Mouse (Mus musculus): ENCODE results near the gene B4galt1. TPM values are rescaled to one million over a fixed set of nuclear protein-coding genes. Genes with fewer than 3 reads are reported as not detected.

Gene B4galt1
- polyA plus RNA-seq, 1 experiment from 2014 or later: 32.9 TPM

DNA sequence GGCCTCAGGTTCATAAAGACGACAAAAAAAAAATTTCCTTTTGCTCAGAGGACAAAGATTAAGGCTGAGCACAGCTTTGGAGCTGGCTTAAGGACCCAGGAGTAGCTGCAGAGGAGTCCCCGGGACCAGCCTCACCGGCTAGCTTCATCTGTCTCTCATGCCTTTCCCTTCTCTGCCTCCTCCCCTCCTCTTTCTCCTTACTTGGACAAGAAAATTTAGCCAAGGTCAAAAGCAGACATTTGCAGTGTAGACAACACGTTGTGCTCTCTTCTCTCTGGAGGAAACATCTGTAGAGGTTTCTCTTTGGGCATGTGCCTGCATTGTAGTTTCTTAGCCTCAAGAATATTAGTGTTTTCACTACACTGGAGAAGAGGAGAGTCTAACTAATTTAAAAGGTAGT is 32.1 kb upstream of the B4galt1 start:
- Histone ChIP-seq H3K27me3 (no peaks in the 10 kb centered on the region), H3K9ac (replicated peaks) (no peak overlapping the region), H3K27ac (no peak overlapping the region), H3K36me3 (no peaks in the 10 kb centered on the region), H3K4me2 (no peak overlapping the region), H3K9me3 (no peaks in the 10 kb centered on the region), H3K4me1 (replicated peaks) (peaks cover 4% of the 10 kb centered on the region; the same call in 1 of the 2 replicates), H3K4me3 (replicated peaks) (no peak overlapping the region)
- 78% methylated on average over 4 of the region's 4 CpGs for WGBS
- no peak for ATAC-seq (ENCODE audit: insufficient number of reproducible peaks, insufficient read depth, low FRiP score, low TSS enrichment, low read depth)

GRCm38 (mm10) chr4:40885166-40885525 is 31.3 kb upstream of the B4galt1 start:
- no peaks in the 10 kb centered on the region for H3K9me3 ChIP-seq
- no peak overlapping the region for H3K4me3 ChIP-seq (replicated peaks)
- no peak overlapping the region for H3K9ac ChIP-seq (replicated peaks)
- no peaks in the 10 kb centered on the region for H3K36me3 ChIP-seq
- WGBS: 78% methylated on average over 2 of the region's 2 CpGs
- no peak overlapping the region for H3K4me2 ChIP-seq
- ATAC-seq (ENCODE audit: insufficient number of reproducible peaks, insufficient read depth, low FRiP score, low TSS enrichment, low read depth): no peak
- H3K27me3 ChIP-seq: no peaks in the 10 kb centered on the region
- H3K4me1 ChIP-seq (replicated peaks): peaks cover 4% of the 10 kb centered on the region; the same call in 1 of the 2 replicates
- H3K27ac ChIP-seq: no peak overlapping the region

- H3K4me2 ChIP-seq: no peak overlapping the region
- no peak overlapping the region for H3K9ac ChIP-seq (replicated peaks)
- H3K27me3 ChIP-seq: no peaks in the 10 kb centered on the region
- no peak overlapping the region for H3K4me3 ChIP-seq (replicated peaks)
- H3K27ac ChIP-seq: no peak overlapping the region
- WGBS: 79% methylated on average over 12 of the region's 12 CpGs
- no peak for ATAC-seq (ENCODE audit: insufficient number of reproducible peaks, insufficient read depth, low FRiP score, low TSS enrichment, low read depth)
- no peaks in the 10 kb centered on the region for H3K36me3 ChIP-seq
- H3K9me3 ChIP-seq: no peaks in the 10 kb centered on the region
- peaks cover 4% of the 10 kb centered on the region; the same call in 1 of the 2 replicates for H3K4me1 ChIP-seq (replicated peaks)
Observed at GRCm38 (mm10) chr4:40884282-40885165, 30.7 kb upstream of the B4galt1 start.

GRCm38 (mm10) chr4:40883200-40883599 is 29.4 kb upstream of the B4galt1 start:
- H3K27me3 ChIP-seq: no peaks in the 10 kb centered on the region
- ATAC-seq (ENCODE audit: insufficient number of reproducible peaks, insufficient read depth, low FRiP score, low TSS enrichment, low read depth): no peak
- H3K4me2 ChIP-seq: no peak overlapping the region
- H3K4me3 ChIP-seq (replicated peaks): no peak overlapping the region
- WGBS: 80% methylated on average over 10 of the region's 10 CpGs
- H3K27ac ChIP-seq: no peak overlapping the region
- H3K36me3 ChIP-seq: no peaks in the 10 kb centered on the region
- no peaks in the 10 kb centered on the region for H3K9me3 ChIP-seq
- no peak overlapping the region for H3K9ac ChIP-seq (replicated peaks)
- peaks cover 4% of the 10 kb centered on the region; the same call in 1 of the 2 replicates for H3K4me1 ChIP-seq (replicated peaks)

DNA sequence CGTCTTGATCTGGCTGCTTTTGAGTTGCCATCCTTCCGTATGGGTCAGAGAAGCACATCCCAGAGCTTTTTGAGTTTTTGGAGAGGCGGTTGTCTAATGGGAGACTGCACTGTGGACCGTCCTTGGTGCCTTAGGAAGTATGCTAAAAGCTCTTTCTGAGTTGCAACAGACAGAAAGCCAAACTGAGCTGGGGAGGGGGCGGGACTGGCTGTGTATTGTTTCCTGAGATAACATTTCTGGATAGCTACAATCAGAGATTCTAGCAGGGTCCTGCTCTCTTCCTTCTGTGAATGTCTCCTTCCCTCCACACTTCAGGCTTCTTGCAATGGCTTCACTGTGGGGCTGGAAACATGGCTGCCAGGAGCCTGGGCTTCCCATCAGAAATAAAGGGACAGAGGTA is 23.7 kb upstream of the B4galt1 start:
- H3K27me3 ChIP-seq: no peaks in the 10 kb centered on the region
- H3K27ac ChIP-seq: no peak overlapping the region
- no peak overlapping the region for H3K4me2 ChIP-seq
- 81% methylated on average over 5 of the region's 5 CpGs for WGBS
- no peaks in the 10 kb centered on the region for H3K9me3 ChIP-seq
- H3K4me3 ChIP-seq (replicated peaks): no peak overlapping the region
- peaks cover 38% of the 10 kb centered on the region for H3K4me1 ChIP-seq (replicated peaks)
- no peak for ATAC-seq (ENCODE audit: insufficient number of reproducible peaks, insufficient read depth, low FRiP score, low TSS enrichment, low read depth)
- no peaks in the 10 kb centered on the region for H3K36me3 ChIP-seq
- H3K9ac ChIP-seq (replicated peaks): no peak overlapping the region

DNA sequence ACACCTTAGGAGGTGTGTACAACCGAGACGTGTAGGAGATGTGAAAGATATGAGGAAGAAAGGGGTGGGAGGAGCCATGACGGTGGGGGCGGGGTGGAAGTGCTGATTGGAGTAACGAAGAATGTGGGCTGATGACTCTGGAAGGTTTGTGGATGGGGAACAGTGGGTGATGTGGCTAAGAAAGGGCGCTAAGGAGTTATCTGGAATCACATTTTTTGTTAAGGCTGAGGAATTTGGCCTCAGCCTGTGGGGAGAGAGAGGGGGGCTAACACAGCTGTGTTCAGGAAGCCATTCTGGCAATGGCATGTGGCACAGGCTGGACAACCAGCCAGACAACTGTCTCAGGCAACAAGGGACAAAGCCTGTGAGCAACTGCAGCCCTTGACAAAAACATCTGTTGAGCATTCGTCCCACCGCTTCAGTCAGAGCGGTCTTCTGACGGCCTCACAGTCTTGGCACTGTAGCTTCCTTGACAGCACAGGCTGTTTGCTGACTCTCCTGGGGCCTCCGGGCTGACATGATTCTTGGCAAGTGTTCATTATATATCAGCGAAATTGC is 23.1 kb upstream of the B4galt1 start:
- H3K4me1 ChIP-seq (replicated peaks): peaks cover 38% of the 10 kb centered on the region
- no peak overlapping the region for H3K4me3 ChIP-seq (replicated peaks)
- WGBS: 36% methylated on average over 12 of the region's 12 CpGs
- no peaks in the 10 kb centered on the region for H3K36me3 ChIP-seq
- no peaks in the 10 kb centered on the region for H3K9me3 ChIP-seq
- no peaks in the 10 kb centered on the region for H3K27me3 ChIP-seq
- no peak overlapping the region for H3K9ac ChIP-seq (replicated peaks)
- peak overlapping the region; percentile 62 for H3K27ac ChIP-seq
- peak overlapping the region; percentile 15; the same call in 1 of the 2 replicates for H3K4me2 ChIP-seq
- peak; percentile 34; the same call in 1 of the 2 replicates for ATAC-seq (ENCODE audit: insufficient number of reproducible peaks, insufficient read depth, low FRiP score, low TSS enrichment, low read depth)

GRCm38 (mm10) chr4:40875842-40876241 is 22.0 kb upstream of the B4galt1 start:
- 84% methylated on average over 20 of the region's 20 CpGs for WGBS
- Histone ChIP-seq H3K4me2 (no peak overlapping the region), H3K27me3 (no peaks in the 10 kb centered on the region), H3K4me1 (replicated peaks) (peaks cover 38% of the 10 kb centered on the region), H3K36me3 (no peaks in the 10 kb centered on the region), H3K4me3 (replicated peaks) (no peak overlapping the region), H3K27ac (peak overlapping the region; percentile 62; the same call in 1 of the 2 replicates), H3K9me3 (no peaks in the 10 kb centered on the region), H3K9ac (replicated peaks) (no peak overlapping the region)
- no peak for ATAC-seq (ENCODE audit: insufficient number of reproducible peaks, insufficient read depth, low FRiP score, low TSS enrichment, low read depth)

GRCm38 (mm10) chr4:40874794-40875552 is 21.2 kb upstream of the B4galt1 start:
- H3K4me1 ChIP-seq (replicated peaks): peaks cover 38% of the 10 kb centered on the region
- no peak for ATAC-seq (ENCODE audit: insufficient number of reproducible peaks, insufficient read depth, low FRiP score, low TSS enrichment, low read depth)
- no peaks in the 10 kb centered on the region for H3K27me3 ChIP-seq
- H3K9me3 ChIP-seq: no peaks in the 10 kb centered on the region
- no peak overlapping the region for H3K4me3 ChIP-seq (replicated peaks)
- H3K4me2 ChIP-seq: no peak overlapping the region
- no peaks in the 10 kb centered on the region for H3K36me3 ChIP-seq
- 77% methylated on average over 5 of the region's 5 CpGs for WGBS
- H3K9ac ChIP-seq (replicated peaks): 0 out of 2 replicates have a peak overlapping the region, but pooled peaks have one; percentile 34
- peak overlapping the region; percentile 84 for H3K27ac ChIP-seq

GRCm38 (mm10) chr4:40874151-40874600 is 20.4 kb upstream of the B4galt1 start:
- ATAC-seq (ENCODE audit: insufficient number of reproducible peaks, insufficient read depth, low FRiP score, low TSS enrichment, low read depth): peak; percentile 38; the same call in 1 of the 2 replicates
- H3K27me3 ChIP-seq: no peaks in the 10 kb centered on the region
- H3K4me2 ChIP-seq: no peak overlapping the region

GRCm38 (mm10) chr4:40873320-40873719 is 19.5 kb upstream of the B4galt1 start:
- H3K4me3 ChIP-seq (replicated peaks): no peak overlapping the region
- no peaks in the 10 kb centered on the region for H3K9me3 ChIP-seq
- 67% methylated on average over 2 of the region's 2 CpGs for WGBS
- no peak overlapping the region for H3K4me2 ChIP-seq
- H3K27me3 ChIP-seq: no peaks in the 10 kb centered on the region
- ATAC-seq (ENCODE audit: insufficient number of reproducible peaks, insufficient read depth, low FRiP score, low TSS enrichment, low read depth): no peak
- H3K9ac ChIP-seq (replicated peaks): no peak overlapping the region
- H3K27ac ChIP-seq: peak overlapping the region; percentile 84
- H3K4me1 ChIP-seq (replicated peaks): peaks cover 42% of the 10 kb centered on the region
- no peaks in the 10 kb centered on the region for H3K36me3 ChIP-seq

More at GRCm38 (mm10) chr4:40874151-40874600, 20.4 kb upstream of the B4galt1 start:
- Histone ChIP-seq H3K27ac (peak overlapping the region; percentile 84), H3K9ac (replicated peaks) (peak overlapping the region; percentile 34; the same call in 1 of the 2 replicates), H3K4me1 (replicated peaks) (peaks cover 38% of the 10 kb centered on the region), H3K9me3 (no peaks in the 10 kb centered on the region), H3K4me3 (replicated peaks) (no peak overlapping the region), H3K36me3 (no peaks in the 10 kb centered on the region)
- WGBS: 16% methylated on average over 6 of the region's 6 CpGs

DNA sequence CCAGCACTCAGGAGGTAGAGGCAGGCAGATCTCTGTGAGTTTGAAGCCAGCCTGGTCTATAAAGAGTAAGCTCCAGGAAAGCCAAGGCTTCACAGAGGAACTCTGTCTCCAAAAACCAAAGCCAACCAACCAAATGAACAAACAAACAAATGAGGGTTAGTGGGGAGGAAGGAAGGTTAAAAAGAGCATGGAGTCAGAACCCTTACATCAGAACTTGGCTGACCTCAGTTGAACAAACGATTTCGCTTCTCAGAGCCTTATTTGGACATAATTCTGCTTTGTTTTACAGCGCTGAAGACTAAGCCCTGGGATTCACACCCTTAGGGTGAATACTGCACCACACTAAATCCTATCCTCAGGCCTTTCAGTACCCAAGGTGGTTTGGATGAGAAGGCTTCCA is 18.3 kb upstream of the B4galt1 start:
- no peak overlapping the region for H3K9ac ChIP-seq (replicated peaks)
- 98% methylated on average over 3 of the region's 3 CpGs for WGBS
- no peak for ATAC-seq (ENCODE audit: insufficient number of reproducible peaks, insufficient read depth, low FRiP score, low TSS enrichment, low read depth)

More for the DNA sequence above, 18.3 kb upstream of the B4galt1 start:
- Histone ChIP-seq H3K4me3 (replicated peaks) (no peak overlapping the region), H3K36me3 (no peaks in the 10 kb centered on the region), H3K9me3 (no peaks in the 10 kb centered on the region), H3K27ac (no peak overlapping the region), H3K4me2 (no peak overlapping the region), H3K4me1 (replicated peaks) (peaks cover 43% of the 10 kb centered on the region), H3K27me3 (no peaks in the 10 kb centered on the region)
